Mouse (Mus musculus) MEL (cell line): ENCODE data around the gene March6. TPM values are rescaled to one million over a fixed set of nuclear protein-coding genes. Genes with fewer than 3 reads are reported as not detected.

Experiments
- DNase-seq: peaks from one replicate; pipeline ENCODE4 v3.0.0; 2011; ENCODE audit warnings: low read depth, low spot score
- H3K27ac ChIP-seq: 2 replicates; pipeline ENCODE4 v1.5.1; 2012; ENCODE audit warnings: low read depth, mild to moderate bottlenecking, control low read depth, low read length, moderate library complexity; ENCODE audit not compliant: control insufficient read depth
- H3K27me3 ChIP-seq, 2 experiments: fragments of 150-350 bp in 1 of 2; sonication (generic) in 1 of 2; 2 replicates each; pipeline ENCODE4 v1.6.1; 2012; ENCODE audit warnings: low read length in 2 of 2, mild to moderate bottlenecking in 2 of 2, improper control_type of control experiment in 1 of 2, moderate library complexity in 1 of 2; ENCODE audit not compliant: insufficient read depth in 2 of 2, control insufficient read depth in 1 of 2
- H3K36me3 ChIP-seq, 2 experiments: 2 replicates each; pipeline ENCODE4 v1.6.1; 2012 to 2014; ENCODE audit warnings: low read length in 2 of 2, improper control_type of control experiment in 1 of 2, inconsistent platforms in 1 of 2, mild to moderate bottlenecking in 1 of 2; ENCODE audit not compliant: insufficient read depth in 2 of 2, control insufficient read depth in 1 of 2
- H3K4me1 ChIP-seq, 2 experiments: fragments of 150-350 bp in 1 of 2; sonication (generic) in 1 of 2; 2 replicates each; pipeline ENCODE4 v1.6.1; 2012; ENCODE audit warnings: low read length in 2 of 2, improper control_type of control experiment in 1 of 2, mild to moderate bottlenecking in 1 of 2; ENCODE audit not compliant: insufficient read depth in 2 of 2, control insufficient read depth in 1 of 2
- H3K4me3 ChIP-seq, 2 experiments: fragments of 150-350 bp in 1 of 2; sonication (generic) in 1 of 2; 2 replicates each; pipeline ENCODE4 v1.5.1; 2012; ENCODE audit warnings: low read depth in 2 of 2, low read length in 2 of 2, mild to moderate bottlenecking in 2 of 2, moderate library complexity in 2 of 2, control low read depth in 1 of 2, improper control_type of control experiment in 1 of 2; ENCODE audit not compliant: control insufficient read depth in 1 of 2, insufficient read depth in 1 of 2
- H3K79me2 ChIP-seq: 2 replicates; pipeline ENCODE4 v1.6.1; 2012; ENCODE audit warnings: mild to moderate bottlenecking, low read length, moderate library complexity; ENCODE audit not compliant: control insufficient read depth, poor library complexity, insufficient read depth
- H3K9ac ChIP-seq: 2 replicates; pipeline ENCODE4 v1.6.1; 2012; ENCODE audit warnings: low read depth, mild to moderate bottlenecking, control low read depth, low read length, moderate library complexity; ENCODE audit not compliant: control insufficient read depth, poor library complexity, severe bottlenecking
- H3K9me3 ChIP-seq: fragments of 150-350 bp; sonication (generic); replicated peaks from 2 replicates; pipeline ENCODE4 v1.6.1; 2012; ENCODE audit warnings: mild to moderate bottlenecking, low read length, improper control_type of control experiment, moderate library complexity; ENCODE audit not compliant: insufficient read depth
- BHLHE40 ChIP-seq: IDR thresholded peaks from 2 replicates; pipeline ENCODE4 v1.6.1; 2012; ENCODE audit warnings: low read depth, mild to moderate bottlenecking, inconsistent platforms, low read length, improper control_type of control experiment, borderline replicate concordance
- CHD1 ChIP-seq: IDR thresholded peaks from 2 replicates; pipeline ENCODE4 v1.6.1; 2012; ENCODE audit warnings: low read depth, mild to moderate bottlenecking, inconsistent platforms, low read length, improper control_type of control experiment
- CHD2 ChIP-seq: IDR thresholded peaks from 2 replicates; pipeline ENCODE4 v1.6.1; 2011; ENCODE audit warnings: low read length, improper control_type of control experiment
- EP300 ChIP-seq, 2 experiments: IDR thresholded peaks; 2 replicates each; pipeline ENCODE4 v1.6.1; 2011; ENCODE audit warnings: improper control_type of control experiment in 2 of 2, low read length in 2 of 2, low read depth in 1 of 2, mild to moderate bottlenecking in 1 of 2
- ETS1 ChIP-seq: IDR thresholded peaks from 2 replicates; pipeline ENCODE4 v1.6.1; 2012; ENCODE audit warnings: low read depth, mild to moderate bottlenecking, inconsistent platforms, low read length, improper control_type of control experiment, moderate library complexity
- GATA1 ChIP-seq: IDR thresholded peaks from 2 replicates; pipeline ENCODE4 v1.6.1; 2011; ENCODE audit warnings: low read depth, low read length, improper control_type of control experiment
- HCFC1 ChIP-seq: IDR thresholded peaks from 2 replicates; pipeline ENCODE4 v1.6.1; 2012; ENCODE audit warnings: low read depth, mild to moderate bottlenecking, inconsistent platforms, low read length, improper control_type of control experiment, moderate library complexity
- JUND ChIP-seq: IDR thresholded peaks from 2 replicates; pipeline ENCODE4 v1.6.1; 2011; ENCODE audit warnings: low read depth, mild to moderate bottlenecking, improper control_type of control experiment, low read length
- MAZ ChIP-seq: IDR thresholded peaks from 2 replicates; pipeline ENCODE4 v1.6.1; 2012; ENCODE audit warnings: low read depth, mild to moderate bottlenecking, inconsistent platforms, low read length, improper control_type of control experiment
- MXI1 ChIP-seq: IDR thresholded peaks from 2 replicates; pipeline ENCODE4 v1.6.1; 2011; ENCODE audit warnings: mild to moderate bottlenecking, low read depth, low read length, improper control_type of control experiment
- MYB ChIP-seq: IDR thresholded peaks from 2 replicates; pipeline ENCODE4 v1.6.1; 2011; ENCODE audit warnings: mild to moderate bottlenecking, low read depth, low read length, improper control_type of control experiment
- POLR2A ChIP-seq, 2 experiments: IDR thresholded peaks; 2 replicates each; pipeline ENCODE4 v1.6.1; 2011 to 2012; ENCODE audit warnings: low read length in 2 of 2, mild to moderate bottlenecking in 2 of 2, control low read depth in 1 of 2, improper control_type of control experiment in 1 of 2, low read depth in 1 of 2, moderate library complexity in 1 of 2; ENCODE audit not compliant: control insufficient read depth in 1 of 2, insufficient read depth in 1 of 2, poor library complexity in 1 of 2
- RAD21 ChIP-seq: IDR thresholded peaks from 2 replicates; pipeline ENCODE4 v1.6.1; 2011; ENCODE audit warnings: mild to moderate bottlenecking, low read depth, low read length, improper control_type of control experiment
- RCOR1 ChIP-seq: IDR thresholded peaks from 2 replicates; pipeline ENCODE4 v1.6.1; 2012; ENCODE audit warnings: low read depth, mild to moderate bottlenecking, inconsistent platforms, low read length, improper control_type of control experiment
- SIN3A ChIP-seq: IDR thresholded peaks from 2 replicates; pipeline ENCODE4 v1.6.1; 2012; ENCODE audit warnings: low read length, improper control_type of control experiment, inconsistent platforms
- TAL1 ChIP-seq: IDR thresholded peaks from 2 replicates; pipeline ENCODE4 v1.6.1; 2012; ENCODE audit warnings: mild to moderate bottlenecking, inconsistent platforms, low read length, moderate library complexity, mixed read lengths
- TCF12 ChIP-seq: IDR thresholded peaks from 2 replicates; pipeline ENCODE4 v1.6.1; 2014; ENCODE audit warnings: low read depth, mild to moderate bottlenecking, inconsistent platforms, low read length, improper control_type of control experiment, moderate library complexity
- USF2 ChIP-seq, 2 experiments: IDR thresholded peaks; 2 replicates each; pipeline ENCODE4 v1.6.1; 2011 to 2012; ENCODE audit warnings: improper control_type of control experiment in 2 of 2, low read length in 2 of 2, borderline replicate concordance in 1 of 2, inconsistent platforms in 1 of 2, low read depth in 1 of 2, mild to moderate bottlenecking in 1 of 2; ENCODE audit not compliant: insufficient read depth in 1 of 2
- ZC3H11A ChIP-seq: IDR thresholded peaks from 2 replicates; pipeline ENCODE4 v1.6.1; 2012; ENCODE audit warnings: low read depth, mild to moderate bottlenecking, inconsistent platforms, low read length, improper control_type of control experiment
- ZMIZ1 ChIP-seq: IDR thresholded peaks from 2 replicates; pipeline ENCODE4 v1.6.1; 2012; ENCODE audit warnings: low read depth, mild to moderate bottlenecking, inconsistent platforms, low read length, improper control_type of control experiment, moderate library complexity
- ZNF384 ChIP-seq: IDR thresholded peaks from 2 replicates; pipeline ENCODE4 v1.6.1; 2012; ENCODE audit warnings: low read depth, mild to moderate bottlenecking, inconsistent platforms, low read length, improper control_type of control experiment
- polyA plus RNA-seq, 2 experiments: library from polyadenylated mRNA; stranded (reverse) in 1 of 2; unstranded in 1 of 2; fragments of >175 nt in 1 of 2; fragments of >200 nt in 1 of 2; gene quantifications; 2 replicates each; pipeline versions ENCODE4 v1.2.1 to v1.2.4; 2012; ENCODE audit warnings: low replicate concordance in 2 of 2, low read depth in 1 of 2; ENCODE audit not compliant: insufficient read length in 2 of 2, insufficient read depth in 1 of 2, missing spikeins in 1 of 2
- total RNA-seq: library from RNA; depleted of rRNA; stranded (reverse); fragments of 300-350 nt; gene quantifications from 2 replicates; pipeline ENCODE4 v1.2.3, GENCODE M21; 2012

The March6 gene
- total and polyA plus RNA-seq, 3 experiments, result 37.9 to 114 (median 62.5) TPM

GRCm38 (mm10) chr15:31530659-31531445 is at the start of gene March6 (continued):
- TF ChIP-seq USF2 (IDR thresholded peaks at IDR 0.05; ENCODE audit: borderline replicate concordance in 1 of 2, insufficient read depth in 1 of 2, low read depth in 1 of 2, low read length in 2 of 2) (no peak), ZMIZ1 (peak; percentile 74; the same call in 1 of the 2 replicates), MAZ (peak; percentile 67; the same call in 1 of the 2 replicates), TCF12 (peak; percentile 39)

- Histone ChIP-seq H3K9me3 (no peaks in the 10 kb centered on the region), H3K9ac (no peak overlapping the region), H3K4me3 (no peak overlapping the region), H3K27ac (no peak overlapping the region), H3K79me2 (no peaks in the 10 kb centered on the region), H3K27me3 (no peaks in the 10 kb centered on the region), H3K4me1 (peaks cover 12 to 29% of the 10 kb centered on the region in 2 experiments), H3K36me3 (peaks cover 0 to 19% of the 10 kb centered on the region in 2 experiments; a peak in 2 of 4 replicates)
- no peak for DNase-seq
- TF ChIP-seq JUND, result no peak
- no peak for TF ChIP-seq MYB
- TF ChIP-seq CHD2, result no peak
- no peak for TF ChIP-seq CHD1
- TF ChIP-seq HCFC1, result no peak
Measured at GRCm38 (mm10) chr15:31576076-31576475, 45.2 kb upstream of the March6 start.

DNA sequence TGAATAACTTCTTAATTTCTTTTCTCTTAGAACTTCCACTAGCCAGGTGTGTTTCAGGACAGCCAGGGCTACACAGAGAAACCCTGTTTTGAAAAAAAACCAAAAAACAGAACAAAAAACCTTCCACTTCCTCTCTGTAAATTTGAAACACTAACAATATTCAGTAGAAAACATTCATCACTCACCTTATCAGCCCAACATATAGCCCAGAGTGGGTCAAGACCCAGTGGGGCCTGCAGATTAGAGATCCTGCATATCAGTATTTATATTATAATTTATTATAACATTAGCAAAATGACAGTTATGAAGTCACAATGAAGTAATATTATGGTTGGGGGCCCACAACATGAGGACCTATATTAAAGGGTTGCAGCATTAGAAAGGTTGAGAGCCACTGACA is 42.8 kb upstream of the March6 start:
- Histone ChIP-seq H3K79me2 (no peaks in the 10 kb centered on the region), H3K4me3 (no peak overlapping the region), H3K27me3 (no peaks in the 10 kb centered on the region), H3K9ac (no peak overlapping the region), H3K4me1 (peaks cover 12 to 29% of the 10 kb centered on the region in 2 experiments), H3K9me3 (no peaks in the 10 kb centered on the region), H3K36me3 (peaks cover 0 to 19% of the 10 kb centered on the region in 2 experiments; a peak in 2 of 4 replicates), H3K27ac (peak overlapping the region; percentile 68)
- TF ChIP-seq MYB (peak; percentile 4; the same call in 1 of the 2 replicates), EP300 (IDR thresholded peaks at IDR 0.05; ENCODE audit: low read depth in 1 of 2, low read length in 2 of 2) (peak; percentile 80 to 82), ETS1 (peak; percentile 70), TCF12 (peak; percentile 87), GATA1 (peak; percentile 82), HCFC1 (peak; percentile 19; the same call in 1 of the 2 replicates), TAL1 (peak; percentile 41), RAD21 (no peak), ZC3H11A (no peak), RCOR1 (no peak; the same call in 1 of the 2 replicates), POLR2A (IDR thresholded peaks at IDR 0.05; ENCODE audit: control insufficient read depth in 1 of 2, insufficient read depth in 1 of 2, low read depth in 1 of 2, low read length in 2 of 2, poor library complexity in 1 of 2) (no peak), BHLHE40 (peak; percentile 22; the same call in 1 of the 2 replicates), ZNF384 (peak; percentile 89), MXI1 (peak; percentile 18; the same call in 1 of the 2 replicates), SIN3A (peak; percentile 41)
- peak; percentile 64 for DNase-seq
